Comparison of ENCODE assay signal across 14 mouse cellular contexts in genomic region chr5:102052906-102053305, GRCm38 (mm10). TPM values are rescaled to one million over a fixed set of nuclear protein-coding genes. Genes with fewer than 3 reads are reported as not detected.
DNase-seq lines count a peak whose midpoint lies in the region; ATAC-seq and TF ChIP-seq lines count a peak whose summit lies in the region.
"Had no signal": no experiment of that assay in that cellular context is flagged by ENCODE, and none has a peak within 500 bp of the region (broad histone marks: within the 10 kb centered on the region; RNA-seq: fewer than 3 reads in every experiment).

No protein-coding gene starts in this region.

- no peak overlapping the region for H3K9ac ChIP-seq in intestine, embryonic 16.5 days (ENCODE audit: low read depth, low read length)
- H3K9ac ChIP-seq in kidney, postnatal 0 days (ENCODE audit: low read depth, low read length): no peak overlapping the region
- no peak overlapping the region for H3K9ac ChIP-seq in liver, embryonic 15.5 days
- H3K9ac ChIP-seq: embryonic facial prominence, embryonic 12.5 days; lung, embryonic 14.5 days had no signal

- WGBS in intestine, embryonic 16.5 days: 70% methylated on average over 6 of the region's 6 CpGs
- WGBS in kidney, postnatal 0 days: 60% methylated on average over 6 of the region's 6 CpGs
- 74% methylated on average over 6 of the region's 6 CpGs for WGBS in liver, embryonic 15.5 days (ENCODE audit: insufficient replicate concordance)

- no peaks in the 10 kb centered on the region for H3K36me3 ChIP-seq in intestine, embryonic 16.5 days (ENCODE audit: control insufficient read depth, insufficient read depth, low read length)
- no peaks in the 10 kb centered on the region for H3K36me3 ChIP-seq in kidney, postnatal 0 days (ENCODE audit: insufficient read depth, low read length)
- no peaks in the 10 kb centered on the region for H3K36me3 ChIP-seq in liver, embryonic 15.5 days (replicated peaks)

- no peak overlapping the region for H3K4me2 ChIP-seq in intestine, embryonic 16.5 days (ENCODE audit: low read depth, low read length)
- peak overlapping the region; percentile 33; the same call in 1 of the 2 replicates for H3K4me2 ChIP-seq in kidney, postnatal 0 days (ENCODE audit: low read length)
- peak overlapping the region; percentile 32; the same call in 1 of the 2 replicates for H3K4me2 ChIP-seq in liver, embryonic 15.5 days
- H3K4me2 ChIP-seq: embryonic facial prominence, embryonic 12.5 days; lung, embryonic 14.5 days had no signal

- TF ChIP-seq CTCF in kidney, postnatal 0 days (IDR thresholded peaks at IDR 0.05; ENCODE audit: low read depth): no peak

- peak; percentile 71 for ATAC-seq in intestine, embryonic 16.5 days
- ATAC-seq in kidney, postnatal 0 days (replicated peaks; ENCODE audit: low FRiP score, low read depth): peak; percentile 69; the same call in 1 of the 2 replicates
- peak; percentile 50; the same call in 1 of the 2 replicates for ATAC-seq in liver, embryonic 15.5 days (ENCODE audit: insufficient read depth)

- no peaks in the 10 kb centered on the region for H3K27me3 ChIP-seq in intestine, embryonic 16.5 days (replicated peaks; ENCODE audit: control insufficient read depth, insufficient read depth, low read length)
- H3K27me3 ChIP-seq in kidney, postnatal 0 days (ENCODE audit: insufficient read depth, low read length): no peaks in the 10 kb centered on the region
- H3K27me3 ChIP-seq in liver, embryonic 15.5 days: no peaks in the 10 kb centered on the region
- H3K27me3 ChIP-seq: embryonic facial prominence, embryonic 12.5 days; megakaryocyte, embryonic 14.5 days had no signal

- no peaks in the 10 kb centered on the region for H3K9me3 ChIP-seq in intestine, embryonic 16.5 days (ENCODE audit: control insufficient read depth, low read length)
- H3K9me3 ChIP-seq in kidney, postnatal 0 days (replicated peaks; ENCODE audit: low read length): no peaks in the 10 kb centered on the region
- no peaks in the 10 kb centered on the region for H3K9me3 ChIP-seq in liver, embryonic 15.5 days (replicated peaks)
- H3K9me3 ChIP-seq: embryonic facial prominence, embryonic 12.5 days had no signal

- H3K4me1 ChIP-seq in intestine, embryonic 16.5 days (ENCODE audit: control insufficient read depth, insufficient read depth, low read length): peaks cover 24% of the 10 kb centered on the region
- H3K4me1 ChIP-seq in kidney, postnatal 0 days (replicated peaks; ENCODE audit: insufficient read depth, low read length): peaks cover 20% of the 10 kb centered on the region
- peaks cover 61% of the 10 kb centered on the region for H3K4me1 ChIP-seq in liver, embryonic 15.5 days (replicated peaks)

- peak; percentile 69 for DNase-seq in ES-CJ7 (ENCODE audit: low read depth, low spot score)
- peak; percentile 33 for DNase-seq in kidney, postnatal 0 days (ENCODE audit: low spot score)
- DNase-seq in B cell, adult 2 months: no peak
- no peak for DNase-seq in cerebellum, adult 9-11 months
- no peak for DNase-seq in adrenal gland, adult 8-10 months
- DNase-seq: cerebellum, postnatal 36 days; heart, postnatal 36 days; layer of hippocampus, adult 9-11 months; lung, embryonic 14.5 days had no signal

- H3K27ac ChIP-seq in intestine, embryonic 16.5 days (ENCODE audit: low read length): peak overlapping the region; percentile 41; the same call in 1 of the 2 replicates
- H3K27ac ChIP-seq in kidney, postnatal 0 days: peak overlapping the region; percentile 81
- peak overlapping the region; percentile 53; the same call in 1 of the 2 replicates for H3K27ac ChIP-seq in liver, embryonic 15.5 days (replicated peaks)
- H3K27ac ChIP-seq: embryonic facial prominence, embryonic 12.5 days; stomach, postnatal 0 days had no signal

- peak overlapping the region; percentile 11; the same call in 1 of the 2 replicates for H3K4me3 ChIP-seq in intestine, embryonic 16.5 days (ENCODE audit: low read length)
- H3K4me3 ChIP-seq in kidney, postnatal 0 days (replicated peaks; ENCODE audit: low read depth, low read length): 0 out of 2 replicates have a peak overlapping the region, but pooled peaks have one; percentile 6
- H3K4me3 ChIP-seq in liver, embryonic 15.5 days (replicated peaks): peak overlapping the region; percentile 25
- H3K4me3 ChIP-seq: embryonic facial prominence, embryonic 12.5 days had no signal

RNA-seq across cellular contexts. Expression of gene Wdfy3, which starts 16.8 kb away (rescaled TPM):
- 7.5 and 9.0 TPM in 2 replicates for polyA plus RNA-seq in intestine, embryonic 16.5 days (2015; fragmentation: Nextera tagmentation; extraction: Ambion mirVana)
- 15.1 and 16.3 TPM in 2 replicates for polyA plus RNA-seq in kidney, postnatal 0 days (2015; fragmentation: Nextera tagmentation; extraction: Ambion mirVana)
- polyA plus RNA-seq in liver, embryonic 15.5 days (2015; fragmentation: Nextera tagmentation; extraction: Ambion mirVana): 3.4 and 4.2 TPM in 2 replicates
- total RNA-seq in adrenal gland, adult 8-10 months (2022): 10 to 100 TPM; 41.6 to 70.2 (median 56.0) TPM

Comparison
In these comparisons a context has a peak if more than half of its experiments do, and no peak if none do; other contexts are left out.
1. DNase-seq: peak in ES-CJ7 (single experiment) and kidney, postnatal 0 days (single experiment); none in B cell, adult 2 months (0 of 2), cerebellum, adult 9-11 months (single experiment) and adrenal gland, adult 8-10 months (single experiment).
2. Peak in every context shown above with its lines, with median percentiles within 50 percentile points of each other: ATAC-seq, H3K27ac ChIP-seq and H3K4me3 ChIP-seq.